Mouse (Mus musculus) liver, embryonic 15.5 days (tissue): ENCODE data around the gene Igf2bp2. TPM values are rescaled to one million over a fixed set of nuclear protein-coding genes. Genes with fewer than 3 reads are reported as not detected.

ENCODE experiments used
- ATAC-seq: fragments of 200-750 bp; cut with Nextera tagmentation; 2 replicates; pipeline ENCODE4 v1.8.0; 2017; ENCODE audit warnings: moderate number of reproducible peaks, mild to moderate bottlenecking, moderate library complexity; ENCODE audit not compliant: insufficient read depth
- H3K27ac ChIP-seq: fragments of 300-500 bp; sonication (generic); replicated peaks from 2 replicates; pipeline ENCODE4 v1.5.1; 2015; ENCODE audit warnings: mild to moderate bottlenecking, inconsistent platforms
- H3K27me3 ChIP-seq: fragments of 300-500 bp; sonication (generic); 2 replicates; pipeline ENCODE4 v1.6.1; 2015; ENCODE audit warnings: mild to moderate bottlenecking, inconsistent platforms
- H3K36me3 ChIP-seq: fragments of 300-500 bp; sonication (generic); replicated peaks from 2 replicates; pipeline ENCODE4 v1.6.1; 2015; ENCODE audit warnings: moderate library complexity, mild to moderate bottlenecking, inconsistent platforms
- H3K4me1 ChIP-seq: fragments of 300-500 bp; sonication (generic); replicated peaks from 2 replicates; pipeline ENCODE4 v1.6.1; 2015; ENCODE audit warnings: inconsistent platforms
- H3K4me2 ChIP-seq: fragments of 300-500 bp; sonication (generic); 2 replicates; pipeline ENCODE4 v1.6.1; 2015; ENCODE audit warnings: moderate library complexity, mild to moderate bottlenecking, inconsistent platforms
- H3K4me3 ChIP-seq: fragments of 300-500 bp; sonication (generic); replicated peaks from 2 replicates; pipeline ENCODE4 v1.5.1; 2015; ENCODE audit warnings: mild to moderate bottlenecking, inconsistent platforms
- H3K9ac ChIP-seq: fragments of 300-500 bp; sonication (generic); 2 replicates; pipeline ENCODE4 v1.6.1; 2015; ENCODE audit warnings: moderate library complexity, mild to moderate bottlenecking, inconsistent platforms
- H3K9me3 ChIP-seq: fragments of 300-500 bp; sonication (generic); replicated peaks from 2 replicates; pipeline ENCODE4 v1.6.1; 2016; ENCODE audit warnings: inconsistent platforms
- WGBS: fragments of 180-500 bp; shearing (Covaris S2); methylation state at CpG from one replicate; pipeline ENCODE4 v1.1.7; 2015; ENCODE audit warnings: mixed read lengths; ENCODE audit not compliant: insufficient replicate concordance; 5-methylcytosine and 5-hydroxymethylcytosine counted together
- polyA plus RNA-seq: library from polyadenylated mRNA; unstranded; fragments of >200 nt; fragmentation: Nextera tagmentation; extraction: Ambion mirVana; gene quantifications from 2 replicates; pipeline ENCODE4 v1.2.1, GENCODE M21; 2015

The Igf2bp2 gene
- polyA plus RNA-seq, 1 experiment from 2014 or later = 8.7 TPM

GRCm38 (mm10) chr16:22067406-22067805 is 95.7 kb downstream of the Igf2bp2 start:
- Histone ChIP-seq H3K4me1 (no peaks in the 10 kb centered on the region), H3K27me3 (no peaks in the 10 kb centered on the region), H3K36me3 (peaks cover 6% of the 10 kb centered on the region; the same call in 1 of the 2 replicates), H3K9ac (no peak overlapping the region), H3K27ac (no peak overlapping the region), H3K9me3 (no peaks in the 10 kb centered on the region), H3K4me3 (no peak overlapping the region), H3K4me2 (no peak overlapping the region)
- WGBS = 83% methylated on average over 8 of the region's 8 CpGs
- ATAC-seq = no peak

GRCm38 (mm10) chr16:22065536-22065935 is 97.6 kb downstream of the Igf2bp2 start:
- Histone ChIP-seq H3K4me3 (no peak overlapping the region), H3K27ac (no peak overlapping the region), H3K27me3 (no peaks in the 10 kb centered on the region), H3K4me1 (0 out of 2 replicates have a peak, but pooled peaks cover 5% of the 10 kb centered on the region), H3K9me3 (no peaks in the 10 kb centered on the region), H3K9ac (no peak overlapping the region), H3K36me3 (peaks cover 7% of the 10 kb centered on the region; the same call in 1 of the 2 replicates), H3K4me2 (no peak overlapping the region)
- no peak for ATAC-seq

DNA sequence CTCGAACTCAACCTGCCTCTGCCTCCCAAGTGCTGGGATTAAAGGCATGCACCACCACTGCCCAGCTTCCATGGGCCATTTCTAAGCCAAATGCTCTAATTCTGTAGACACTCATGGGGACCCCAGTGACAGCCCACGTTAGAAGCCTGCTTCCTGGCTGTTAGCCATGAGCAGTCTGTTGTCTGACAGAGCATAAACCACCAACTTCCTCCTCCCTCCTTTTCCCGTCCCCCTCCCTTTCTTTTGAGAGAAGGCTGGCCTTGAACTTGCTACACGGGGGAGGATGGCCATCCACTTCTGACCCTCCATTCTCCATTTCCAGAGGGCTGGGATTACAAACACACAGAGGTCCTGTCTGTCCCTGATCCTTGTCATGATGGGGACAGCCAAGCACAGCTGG is 100.8 kb downstream of the Igf2bp2 start:
- no peak overlapping the region for H3K4me3 ChIP-seq
- no peaks in the 10 kb centered on the region for H3K27me3 ChIP-seq
- no peak overlapping the region for H3K4me2 ChIP-seq
- peaks cover 4% of the 10 kb centered on the region; the same call in 1 of the 2 replicates for H3K36me3 ChIP-seq
- H3K9me3 ChIP-seq = no peaks in the 10 kb centered on the region
- peaks cover 10% of the 10 kb centered on the region for H3K4me1 ChIP-seq
- WGBS = 24% methylated on average over 4 of the region's 4 CpGs
- H3K9ac ChIP-seq = no peak overlapping the region
- ATAC-seq = no peak
- no peak overlapping the region for H3K27ac ChIP-seq

DNA sequence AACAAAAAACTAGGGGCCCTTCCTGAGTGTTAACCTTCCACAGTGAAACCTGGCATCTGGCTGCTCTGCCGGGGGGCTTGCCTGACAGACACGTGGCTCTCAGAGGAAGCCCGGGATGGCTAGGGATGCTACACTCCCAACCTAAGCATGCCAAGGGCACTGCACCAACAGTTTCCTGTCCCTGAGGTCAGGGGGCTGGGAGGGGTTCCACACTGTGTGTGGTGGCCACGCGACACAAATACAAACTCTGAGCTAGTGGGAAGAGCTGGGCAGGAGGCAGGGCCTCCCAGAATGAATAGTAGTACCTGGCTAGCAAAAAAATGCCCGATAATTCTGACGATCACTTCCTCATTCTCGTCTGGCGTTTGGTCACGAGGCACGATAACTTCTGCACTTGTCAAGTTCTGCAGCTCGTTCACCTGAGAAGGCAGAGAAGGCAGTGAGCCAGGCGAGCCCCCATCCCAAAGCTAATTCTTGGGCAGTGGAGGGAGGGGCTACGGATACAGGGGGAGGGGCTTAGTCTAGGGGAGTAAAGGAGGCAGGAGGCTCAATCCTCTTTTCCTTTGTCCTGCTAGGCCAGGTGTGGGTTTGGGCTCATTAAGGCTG is 101.4 kb downstream of the Igf2bp2 start:
- Histone ChIP-seq H3K27me3 (no peaks in the 10 kb centered on the region), H3K4me2 (peak overlapping the region; percentile 30), H3K9me3 (no peaks in the 10 kb centered on the region), H3K4me1 (peaks cover 10% of the 10 kb centered on the region), H3K36me3 (peaks cover 4% of the 10 kb centered on the region; the same call in 1 of the 2 replicates), H3K9ac (no peak overlapping the region), H3K4me3 (no peak overlapping the region), H3K27ac (no peak overlapping the region)
- ATAC-seq = no peak; the same call in 1 of the 2 replicates
- WGBS = 19% methylated on average over 14 of the region's 14 CpGs

DNA sequence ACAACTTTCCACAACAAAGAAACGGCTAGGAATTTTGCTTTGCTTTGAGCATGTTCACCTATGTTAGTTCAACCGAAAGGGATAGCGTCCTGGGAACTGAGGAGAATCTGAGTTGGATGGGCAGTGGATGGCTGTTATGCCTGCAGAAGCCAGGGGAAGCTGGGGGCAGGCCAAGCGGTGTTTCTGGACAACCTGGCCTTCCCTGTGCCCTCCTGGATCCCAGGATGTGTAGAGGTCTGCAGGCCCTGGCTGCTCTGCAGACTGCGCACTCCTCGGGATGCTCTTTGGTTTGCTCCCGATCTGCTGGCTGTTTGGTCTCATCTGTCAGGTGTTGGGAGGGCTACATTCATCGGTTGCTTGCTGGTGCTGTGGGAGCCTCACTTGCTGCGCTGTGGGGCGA is 102.7 kb downstream of the Igf2bp2 start:
- H3K4me3 ChIP-seq = no peak overlapping the region
- H3K4me1 ChIP-seq = peaks cover 10% of the 10 kb centered on the region
- no peak overlapping the region for H3K9ac ChIP-seq
- no peaks in the 10 kb centered on the region for H3K9me3 ChIP-seq
- WGBS = 76% methylated on average over 10 of the region's 10 CpGs
- no peaks in the 10 kb centered on the region for H3K27me3 ChIP-seq
- H3K27ac ChIP-seq = no peak overlapping the region
- H3K4me2 ChIP-seq = no peak overlapping the region
- ATAC-seq = no peak
- peaks cover 4% of the 10 kb centered on the region; the same call in 1 of the 2 replicates for H3K36me3 ChIP-seq

- H3K27me3 ChIP-seq = no peaks in the 10 kb centered on the region
- no peak overlapping the region for H3K4me3 ChIP-seq
- WGBS = 78% methylated on average over 7 of the region's 7 CpGs
- H3K9me3 ChIP-seq = no peaks in the 10 kb centered on the region
- peaks cover 10% of the 10 kb centered on the region for H3K4me1 ChIP-seq
- peaks cover 4% of the 10 kb centered on the region; the same call in 1 of the 2 replicates for H3K36me3 ChIP-seq
- no peak for ATAC-seq
- H3K27ac ChIP-seq = no peak overlapping the region
- no peak overlapping the region for H3K9ac ChIP-seq
- no peak overlapping the region for H3K4me2 ChIP-seq
These were observed 104.2 kb downstream of the Igf2bp2 start for GRCm38 (mm10) chr16:22058871-22059270.

GRCm38 (mm10) chr16:22057498-22057897 is 105.6 kb downstream of the Igf2bp2 start:
- WGBS = 31% methylated on average over 6 of the region's 6 CpGs

DNA sequence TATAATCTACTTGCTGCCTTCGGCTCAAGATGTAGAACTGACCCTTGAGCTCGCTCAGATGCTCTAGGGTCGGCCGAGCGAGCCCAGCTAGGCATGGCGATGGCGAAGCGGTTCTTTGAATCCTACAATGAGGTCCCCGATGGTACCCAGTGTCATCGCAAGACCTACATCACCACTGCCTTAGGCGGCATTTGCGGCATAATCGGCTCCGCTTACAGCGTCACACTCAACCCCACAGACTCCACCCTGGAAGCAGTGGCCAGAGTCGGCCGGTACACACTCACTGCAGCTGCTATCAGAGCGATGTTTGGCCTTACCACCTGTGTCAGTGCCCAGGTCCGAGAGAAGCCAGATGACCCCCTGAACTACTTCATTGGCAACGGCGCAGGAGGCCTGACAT is 109.7 kb downstream of the Igf2bp2 start:
- WGBS = 89% methylated on average over 21 of the region's 21 CpGs
- no peaks in the 10 kb centered on the region for H3K9me3 ChIP-seq
- no peak overlapping the region for H3K4me3 ChIP-seq
- no peak overlapping the region for H3K27ac ChIP-seq
- H3K4me2 ChIP-seq = no peak overlapping the region
- ATAC-seq = no peak
- no peaks in the 10 kb centered on the region for H3K27me3 ChIP-seq
- H3K36me3 ChIP-seq = peaks cover 9% of the 10 kb centered on the region
- peaks cover 5% of the 10 kb centered on the region for H3K4me1 ChIP-seq
- no peak overlapping the region for H3K9ac ChIP-seq

More at GRCm38 (mm10) chr16:22057498-22057897, 105.6 kb downstream of the Igf2bp2 start:
- H3K4me1 ChIP-seq = peaks cover 10% of the 10 kb centered on the region
- no peaks in the 10 kb centered on the region for H3K9me3 ChIP-seq
- H3K4me3 ChIP-seq = no peak overlapping the region
- no peak overlapping the region for H3K9ac ChIP-seq
- no peaks in the 10 kb centered on the region for H3K27me3 ChIP-seq
- H3K36me3 ChIP-seq = 0 out of 2 replicates have a peak, but pooled peaks cover 4% of the 10 kb centered on the region
- H3K27ac ChIP-seq = no peak overlapping the region
- H3K4me2 ChIP-seq = no peak overlapping the region
- peak; percentile 66 for ATAC-seq

- no peak for ATAC-seq
- H3K36me3 ChIP-seq = peaks cover 67% of the 10 kb centered on the region
- no peaks in the 10 kb centered on the region for H3K9me3 ChIP-seq
- no peak overlapping the region for H3K4me3 ChIP-seq
- H3K27ac ChIP-seq = no peak overlapping the region
- 66% methylated on average over 10 of the region's 10 CpGs for WGBS
- H3K4me1 ChIP-seq = no peaks in the 10 kb centered on the region
- no peaks in the 10 kb centered on the region for H3K27me3 ChIP-seq
- no peak overlapping the region for H3K4me2 ChIP-seq
- H3K9ac ChIP-seq = no peak overlapping the region
These were observed 116.2 kb downstream of the Igf2bp2 start for GRCm38 (mm10) chr16:22046739-22047366.

DNA sequence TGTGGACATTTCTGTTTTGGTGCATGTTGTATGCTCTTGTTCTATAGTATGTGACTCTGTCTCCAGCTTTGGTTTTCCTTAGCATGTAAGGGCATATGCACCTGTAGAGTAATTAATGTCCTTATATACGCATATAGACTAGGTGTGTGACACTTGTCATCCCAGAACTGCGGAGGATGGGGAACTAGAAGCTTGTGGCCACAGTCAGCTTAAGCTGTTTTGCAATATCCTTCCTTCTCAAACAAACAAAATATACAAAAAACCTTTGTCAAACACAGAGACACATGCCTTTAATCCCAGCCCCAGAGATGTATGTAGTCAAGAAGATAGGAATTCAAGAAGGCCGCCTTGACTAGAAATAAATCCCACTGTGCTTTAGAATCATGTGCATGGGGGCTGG is 117.2 kb downstream of the Igf2bp2 start:
- no peaks in the 10 kb centered on the region for H3K9me3 ChIP-seq
- no peak overlapping the region for H3K4me2 ChIP-seq
- H3K4me1 ChIP-seq = no peaks in the 10 kb centered on the region
- no peak overlapping the region for H3K27ac ChIP-seq
- no peak overlapping the region for H3K9ac ChIP-seq
- no peak overlapping the region for H3K4me3 ChIP-seq
- no peak for ATAC-seq
- no peaks in the 10 kb centered on the region for H3K27me3 ChIP-seq
- 74% methylated on average over 3 of the region's 3 CpGs for WGBS
- H3K36me3 ChIP-seq = peaks cover 76% of the 10 kb centered on the region

DNA sequence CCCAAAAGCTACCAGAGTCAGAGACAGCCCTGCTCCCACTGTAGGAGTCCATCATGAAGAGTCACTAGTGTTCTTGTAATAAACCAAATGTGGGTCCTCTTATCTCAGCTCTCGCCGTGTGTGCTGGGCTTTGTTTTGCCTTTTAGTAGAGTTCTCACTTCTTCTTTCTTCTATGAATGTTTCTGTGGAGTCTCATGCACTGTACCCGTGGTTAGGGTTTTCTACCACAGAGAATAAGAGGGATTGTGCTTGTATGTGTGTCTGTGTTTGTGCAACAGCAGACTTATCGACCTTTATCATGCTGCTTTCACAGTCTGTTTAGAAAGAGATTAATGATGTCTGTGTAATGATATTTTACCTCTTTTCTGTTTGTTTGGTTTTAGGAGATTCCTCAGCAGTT is 119.3 kb downstream of the Igf2bp2 start:
- H3K4me1 ChIP-seq = no peaks in the 10 kb centered on the region
- H3K27me3 ChIP-seq = no peaks in the 10 kb centered on the region
- 60% methylated on average over 4 of the region's 4 CpGs for WGBS
- no peak for ATAC-seq
- H3K36me3 ChIP-seq = peaks cover 87% of the 10 kb centered on the region
- H3K27ac ChIP-seq = no peak overlapping the region
- no peak overlapping the region for H3K9ac ChIP-seq
- no peak overlapping the region for H3K4me2 ChIP-seq
- no peak overlapping the region for H3K4me3 ChIP-seq
- H3K9me3 ChIP-seq = no peaks in the 10 kb centered on the region
